Mouse (Mus musculus) stomach, postnatal 0 days (tissue): ENCODE measurements around the gene Trak2.

ENCODE experiments used
- CTCF ChIP-seq: IDR thresholded peaks from 2 replicates; pipeline ENCODE4 v1.5.1; 2016; ENCODE audit warnings: antibody characterized with exemption, low read depth, mild to moderate bottlenecking, moderate library complexity
- EP300 ChIP-seq: optimal IDR thresholded peaks from 2 replicates; pipeline ENCODE3; 2016; ENCODE audit warnings: antibody characterized with exemption

GRCm38 (mm10) chr1:58970054-58970453 is 3.2 kb downstream of the Trak2 start:
- TF ChIP-seq CTCF (no peak), EP300 (no peak)
